Mouse (Mus musculus) CH12.LX (cell line): ENCODE results near the gene Spa17. TPM values are rescaled to one million over a fixed set of nuclear protein-coding genes. Genes with fewer than 3 reads are reported as not detected.

Experiments used
- DNase-seq: peaks from one replicate; pipeline ENCODE4 v3.0.0-alpha.2; 2013; ENCODE audit errors: extremely low read depth
- H3K27ac ChIP-seq: 2 replicates; pipeline ENCODE4 v1.5.1; 2012; ENCODE audit warnings: low read depth, mild to moderate bottlenecking, control low read depth, moderate library complexity; ENCODE audit not compliant: insufficient read depth
- H3K27me3 ChIP-seq: replicated peaks from 2 replicates; pipeline ENCODE3; 2012; ENCODE audit warnings: inconsistent platforms
- H3K36me3 ChIP-seq, 2 experiments: replicated peaks in 1 of 2; 2 replicates each; pipeline versions ENCODE3 to v1.6.1; 2012; ENCODE audit warnings: inconsistent platforms in 1 of 2, low read length in 1 of 2, mild to moderate bottlenecking in 1 of 2, mixed read lengths in 1 of 2, moderate library complexity in 1 of 2; ENCODE audit not compliant: control insufficient read depth in 1 of 2, insufficient read depth in 1 of 2
- H3K4me1 ChIP-seq, 2 experiments: 2 replicates each; pipeline ENCODE4 v1.6.1; 2012; ENCODE audit warnings: inconsistent platforms in 1 of 2, moderate library complexity in 1 of 2; ENCODE audit not compliant: insufficient read depth in 2 of 2, control insufficient read depth in 1 of 2
- H3K4me2 ChIP-seq: 2 replicates; pipeline ENCODE4 v1.6.1; 2012; ENCODE audit warnings: low read depth, mild to moderate bottlenecking, control low read depth; ENCODE audit not compliant: poor library complexity, insufficient read depth, severe bottlenecking
- H3K4me3 ChIP-seq, 3 experiments: fragments of 150-350 bp in 1 of 3; sonication (generic) in 1 of 3; replicated peaks in 1 of 3; 2 replicates each; pipeline versions ENCODE3 to v1.5.1; 2011 to 2012; ENCODE audit warnings: low read depth in 2 of 3, low read length in 2 of 3, mild to moderate bottlenecking in 2 of 3, moderate library complexity in 2 of 3, control low read depth in 1 of 3, improper control_type of control experiment in 1 of 3, inconsistent platforms in 1 of 3, mixed read lengths in 1 of 3; ENCODE audit not compliant: poor library complexity in 1 of 3
- H3K79me2 ChIP-seq: replicated peaks from 2 replicates; pipeline ENCODE4 v1.6.1; 2012; ENCODE audit warnings: mild to moderate bottlenecking, moderate library complexity; ENCODE audit not compliant: control insufficient read depth, poor library complexity, insufficient read depth, severe bottlenecking; ENCODE audit errors: extremely low read depth
- H3K9ac ChIP-seq: 2 replicates; pipeline ENCODE4 v1.6.1; 2012; ENCODE audit warnings: low read depth, mild to moderate bottlenecking, control low read depth, moderate library complexity; ENCODE audit not compliant: insufficient read depth
- H3K9me3 ChIP-seq: replicated peaks from 2 replicates; pipeline ENCODE3; 2012; ENCODE audit warnings: low read length, inconsistent platforms, mixed read lengths
- E2F4 ChIP-seq: IDR thresholded peaks from 2 replicates; pipeline ENCODE4 v1.6.1; 2011; ENCODE audit warnings: low read depth, low read length, improper control_type of control experiment; ENCODE audit not compliant: insufficient replicate concordance
- ELF1 ChIP-seq: IDR thresholded peaks from 2 replicates; pipeline ENCODE4 v1.6.1; 2014; ENCODE audit warnings: low read depth, mild to moderate bottlenecking, inconsistent platforms, low read length, improper control_type of control experiment
- EP300 ChIP-seq: IDR thresholded peaks from 2 replicates; pipeline ENCODE4 v1.6.1; 2011; ENCODE audit warnings: low read length, improper control_type of control experiment
- ETS1 ChIP-seq: conservative IDR thresholded peaks from 2 replicates; pipeline ENCODE4 v1.6.1; 2012; ENCODE audit warnings: low read depth, mild to moderate bottlenecking, inconsistent platforms, low read length, improper control_type of control experiment, moderate library complexity
- GABPA ChIP-seq: IDR thresholded peaks from 2 replicates; pipeline ENCODE4 v1.6.1; 2012; ENCODE audit warnings: low read depth, low read length, improper control_type of control experiment, inconsistent platforms; ENCODE audit not compliant: insufficient replicate concordance
- IRF4 ChIP-seq: IDR thresholded peaks from 2 replicates; pipeline ENCODE4 v1.6.1; 2014; ENCODE audit warnings: low read depth, mild to moderate bottlenecking, inconsistent platforms, low read length, improper control_type of control experiment
- JUN ChIP-seq: IDR thresholded peaks from 2 replicates; pipeline ENCODE4 v1.6.1; 2011; ENCODE audit warnings: low read depth, mild to moderate bottlenecking, low read length, improper control_type of control experiment, moderate library complexity; ENCODE audit not compliant: insufficient read depth
- JUND ChIP-seq: conservative IDR thresholded peaks from 2 replicates; pipeline ENCODE4 v1.6.1; 2011; ENCODE audit warnings: low read depth, low read length, improper control_type of control experiment
- KAT2A ChIP-seq: IDR thresholded peaks from 2 replicates; pipeline ENCODE4 v1.6.1; 2012; ENCODE audit warnings: low read length, improper control_type of control experiment, inconsistent platforms; ENCODE audit not compliant: insufficient replicate concordance
- MAZ ChIP-seq: IDR thresholded peaks from 2 replicates; pipeline ENCODE4 v1.6.1; 2012; ENCODE audit warnings: low read depth, mild to moderate bottlenecking, inconsistent platforms, low read length, improper control_type of control experiment, moderate library complexity
- MEF2A ChIP-seq: IDR thresholded peaks from 2 replicates; pipeline ENCODE4 v1.6.1; 2014; ENCODE audit warnings: low read depth, mild to moderate bottlenecking, inconsistent platforms, low read length, improper control_type of control experiment, borderline replicate concordance
- MXI1 ChIP-seq: IDR thresholded peaks from 2 replicates; pipeline ENCODE4 v1.6.1; 2011; ENCODE audit warnings: mild to moderate bottlenecking, low read depth, low read length, improper control_type of control experiment
- NRF1 ChIP-seq: IDR thresholded peaks from 2 replicates; pipeline ENCODE4 v1.6.1; 2014; ENCODE audit warnings: low read depth, mild to moderate bottlenecking, inconsistent platforms, low read length, improper control_type of control experiment, moderate library complexity
- PAX5 ChIP-seq: IDR thresholded peaks from 2 replicates; pipeline ENCODE4 v1.6.1; 2012; ENCODE audit warnings: low read length, inconsistent platforms, mixed read lengths
- POLR2AphosphoS2 ChIP-seq: IDR thresholded peaks from 2 replicates; pipeline ENCODE4 v1.6.1; 2011; ENCODE audit warnings: low read depth, low read length, improper control_type of control experiment
- SIN3A ChIP-seq: IDR thresholded peaks from 2 replicates; pipeline ENCODE4 v1.6.1; 2012; ENCODE audit warnings: low read length, improper control_type of control experiment, inconsistent platforms
- SMC3 ChIP-seq: IDR thresholded peaks from 2 replicates; pipeline ENCODE4 v1.6.1; 2011; ENCODE audit warnings: low read depth, low read length, improper control_type of control experiment
- TCF12 ChIP-seq: IDR thresholded peaks from 2 replicates; pipeline ENCODE4 v1.6.1; 2014; ENCODE audit warnings: low read depth, mild to moderate bottlenecking, inconsistent platforms, low read length, improper control_type of control experiment
- UBTF ChIP-seq: IDR thresholded peaks from 2 replicates; pipeline ENCODE4 v1.6.1; 2012; ENCODE audit warnings: low read depth, mild to moderate bottlenecking, inconsistent platforms, low read length, improper control_type of control experiment, moderate library complexity
- USF1 ChIP-seq: IDR thresholded peaks from 2 replicates; pipeline ENCODE4 v1.6.1; 2014; ENCODE audit warnings: low read depth, mild to moderate bottlenecking, inconsistent platforms, low read length, improper control_type of control experiment
- USF2 ChIP-seq: conservative IDR thresholded peaks from 2 replicates; pipeline ENCODE4 v1.6.1; 2011; ENCODE audit warnings: low read depth, low read length, improper control_type of control experiment
- ZC3H11A ChIP-seq: IDR thresholded peaks from 2 replicates; pipeline ENCODE4 v1.6.1; 2012; ENCODE audit warnings: low read depth, mild to moderate bottlenecking, inconsistent platforms, low read length, improper control_type of control experiment
- ZNF384 ChIP-seq: IDR thresholded peaks from 2 replicates; pipeline ENCODE4 v1.6.1; 2012; ENCODE audit warnings: low read depth, low read length, improper control_type of control experiment, inconsistent platforms
- dilution Hi-C: fragments of 300-500 bp; cut with MboI; formaldehyde crosslinking; loops from 2 replicates; pipeline ENCODE4 v1.14.3; 2020; ENCODE audit warnings: low sequenced_read_pairs; ENCODE audit not compliant: extremely low pct_unique_long_range_greater_than_20kb, extremely low pct_ligation_motif_present
- in situ Hi-C: fragments of 300-500 bp; cut with MboI; formaldehyde crosslinking; loops from 3 replicates; pipeline ENCODE4 v1.14.3; 2019; ENCODE audit warnings: low sequenced_read_pairs, low pct_ligation_motif_present, low pct_unique_long_range_greater_than_20kb, mixed read lengths
- polyA plus RNA-seq: library from polyadenylated mRNA; unstranded; fragments of >175 nt; gene quantifications from 2 replicates; pipeline ENCODE4 v1.2.1, GENCODE M21; 2012; ENCODE audit warnings: low read depth; ENCODE audit not compliant: insufficient read length
- total RNA-seq, 2 experiments: library from RNA; depleted of rRNA; stranded (reverse); fragments of 300-350 nt in 1 of 2; fragments of >200 nt in 1 of 2; gene quantifications; 2 replicates each; pipeline ENCODE4 v1.2.3; 2012 to 2014

Gene Spa17
- total and polyA plus RNA-seq, 3 experiments = 0.47 to 3.2 (median 1.4) TPM

DNA sequence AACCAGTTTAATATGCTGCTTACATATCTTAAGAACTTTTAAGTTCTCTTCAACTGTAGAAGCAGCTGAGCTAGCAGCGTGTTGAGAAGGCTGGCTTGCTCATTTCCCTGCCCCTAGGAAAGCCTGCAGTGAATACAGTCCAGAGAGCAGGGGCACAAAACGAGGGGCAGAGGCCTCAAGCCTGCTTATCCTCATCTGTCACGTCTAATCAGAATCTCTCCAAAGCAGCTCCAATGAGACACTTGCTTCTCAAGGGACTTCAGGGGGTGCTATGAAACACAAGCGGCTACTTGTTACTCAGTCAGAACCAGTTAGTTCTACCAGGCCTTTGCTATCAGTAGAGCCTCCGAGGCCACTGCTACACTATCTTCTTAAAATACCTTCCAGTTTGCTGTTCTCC is 40.3 kb upstream of the Spa17 start:
- DNase-seq = no peak
- Histone ChIP-seq H3K9me3 (no peaks in the 10 kb centered on the region), H3K27ac (no peak overlapping the region), H3K4me1 (peaks cover 0 to 8% of the 10 kb centered on the region in 2 experiments; a peak in 2 of 4 replicates), H3K4me2 (no peak overlapping the region), H3K9ac (no peak overlapping the region), H3K4me3 (no peak overlapping the region), H3K36me3 (peaks cover 48 to 60% of the 10 kb centered on the region in 2 experiments), H3K27me3 (no peaks in the 10 kb centered on the region), H3K79me2 (peaks cover 13% of the 10 kb centered on the region; the same call in 1 of the 2 replicates)
- in situ Hi-C loops = no loop called here
- TF ChIP-seq GABPA (no peak), IRF4 (no peak), USF1 (no peak), EP300 (no peak), JUND (no peak), USF2 (no peak), POLR2AphosphoS2 (no peak), TCF12 (no peak)
- dilution Hi-C loops = no loop called here

DNA sequence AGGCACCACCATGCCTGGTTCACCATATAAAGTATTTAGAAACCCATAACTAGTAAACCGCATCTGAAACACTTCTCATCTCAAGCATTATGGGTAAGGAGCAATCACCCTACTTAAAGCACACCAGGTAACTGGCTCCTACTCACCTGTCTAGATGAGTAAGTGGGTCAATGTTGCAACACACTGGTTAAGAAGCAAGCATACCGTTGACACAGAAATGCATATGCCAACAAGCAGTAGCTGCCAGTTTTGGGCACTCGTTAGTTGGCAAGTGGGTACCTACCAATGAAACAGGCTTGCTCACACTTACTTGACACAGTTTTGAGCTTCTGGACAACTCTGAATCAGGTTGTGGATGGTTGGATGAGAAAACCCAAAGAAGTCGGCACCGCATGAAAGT is 37.1 kb upstream of the Spa17 start:
- Histone ChIP-seq H3K9me3 (no peaks in the 10 kb centered on the region), H3K4me3 (no peak overlapping the region), H3K27ac (no peak overlapping the region), H3K4me2 (no peak overlapping the region), H3K27me3 (no peaks in the 10 kb centered on the region), H3K79me2 (no peaks in the 10 kb centered on the region), H3K9ac (no peak overlapping the region), H3K4me1 (peaks cover 0 to 5% of the 10 kb centered on the region in 2 experiments; a peak in 1 of 4 replicates), H3K36me3 (peaks cover 62 to 88% of the 10 kb centered on the region in 2 experiments)
- in situ Hi-C loops = no loop called here
- no peak for TF ChIP-seq EP300
- no peak for TF ChIP-seq ZC3H11A
- TF ChIP-seq JUN = no peak
- no peak for TF ChIP-seq SMC3
- no peak for TF ChIP-seq TCF12
- no peak for TF ChIP-seq MXI1
- no peak for TF ChIP-seq KAT2A
- TF ChIP-seq SIN3A = no peak
- TF ChIP-seq NRF1 = no peak
- no peak for TF ChIP-seq JUND
- no peak for TF ChIP-seq UBTF
- no peak for TF ChIP-seq ETS1
- TF ChIP-seq E2F4 = no peak
- TF ChIP-seq ZNF384 = no peak
- TF ChIP-seq ELF1 = no peak
- no peak for TF ChIP-seq PAX5
- TF ChIP-seq MEF2A = no peak
- TF ChIP-seq MAZ = no peak
- DNase-seq = no peak
- dilution Hi-C loops = no loop called here
